Mouse (Mus musculus) E14TG2a.4 (cell line): ENCODE data around the gene Dusp23.

Experiments used
- CTCF ChIP-seq: conservative IDR thresholded peaks from 2 replicates; pipeline ENCODE4 v1.5.1; 2014; ENCODE audit warnings: low read length
- NANOG ChIP-seq: IDR thresholded peaks from 2 replicates; pipeline ENCODE4 v1.6.1; 2014; ENCODE audit warnings: borderline replicate concordance, low read length, mixed read lengths
- POU5F1 ChIP-seq: IDR thresholded peaks from 2 replicates; pipeline ENCODE4 v1.6.1; 2014; ENCODE audit warnings: low read length, borderline replicate concordance

DNA sequence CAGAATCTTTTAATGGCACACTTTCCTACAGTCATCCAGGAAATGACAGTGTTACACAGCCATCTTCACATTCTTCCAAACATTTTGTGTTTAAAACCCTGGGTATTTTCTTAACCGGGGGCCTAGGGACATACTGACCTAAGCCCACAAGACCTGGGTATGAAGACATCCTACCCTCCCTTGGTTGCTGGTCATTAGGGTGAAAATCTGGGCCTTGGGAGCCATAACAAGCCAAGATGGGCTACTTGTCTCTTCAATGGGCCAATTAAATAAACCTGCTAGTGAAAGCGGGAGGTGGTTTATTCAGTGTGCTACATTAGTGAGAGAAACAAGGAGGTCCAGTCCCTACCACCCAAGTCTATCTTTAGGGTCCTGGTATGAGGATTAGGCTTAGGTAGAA, 1.4 kb upstream of the Dusp23 start:
- TF ChIP-seq CTCF = no peak
- TF ChIP-seq NANOG = no peak
- TF ChIP-seq POU5F1 = no peak
